Mouse (Mus musculus) bone marrow macrophage, adult 2 months (primary cell): ENCODE measurements around the gene Lrrc66.

ENCODE experiments used
- CTCF ChIP-seq: IDR thresholded peaks from 2 replicates; pipeline ENCODE4 v1.5.1; 2012; ENCODE audit warnings: low read depth, mild to moderate bottlenecking, low read length, moderate library complexity
- POLR2A ChIP-seq: IDR thresholded peaks from 2 replicates; pipeline ENCODE4 v1.6.1; 2012; ENCODE audit warnings: mild to moderate bottlenecking, low read depth, low read length, borderline replicate concordance

- no peak for TF ChIP-seq POLR2A
- TF ChIP-seq CTCF, result no peak
Measured at GRCm38 (mm10) chr5:73613296-73613695, 19.0 kb downstream of the Lrrc66 start.
